ENCODE assay signal across 12 mouse cellular contexts in genomic region chr11:34116572-34117135, GRCm38 (mm10). TPM values are rescaled to one million over a fixed set of nuclear protein-coding genes. Genes with fewer than 3 reads are reported as not detected.
DNase-seq lines count a peak whose midpoint lies in the region; ATAC-seq and TF ChIP-seq lines count a peak whose summit lies in the region.
"Had no signal": no experiment of that assay in that cellular context is flagged by ENCODE, and none has a peak within 500 bp of the region (broad histone marks: within the 10 kb centered on the region; RNA-seq: fewer than 3 reads in every experiment).

No protein-coding gene starts in this region.

- no peaks in the 10 kb centered on the region for H3K36me3 ChIP-seq in heart, postnatal 0 days (replicated peaks; ENCODE audit: control insufficient read depth, insufficient read depth, low read length)
- H3K36me3 ChIP-seq in liver, postnatal 0 days (replicated peaks; ENCODE audit: insufficient read depth, low read length): no peaks in the 10 kb centered on the region
- H3K36me3 ChIP-seq: limb, embryonic 10.5 days had no signal

- ATAC-seq in common myeloid progenitor, adult 5-6 weeks (replicated peaks; ENCODE audit: low read depth, poor library complexity, severe bottlenecking): peak; percentile 96
- peak; percentile 72 for ATAC-seq in heart, postnatal 0 days (ENCODE audit: insufficient read depth, low read depth)
- peak; percentile 62 for ATAC-seq in liver, postnatal 0 days
- ATAC-seq: forebrain, postnatal 0 days; inflammation-experienced regulatory T-cells, adult 6 months had no signal

- 17% methylated on average over 2 of the region's 2 CpGs for WGBS in heart, postnatal 0 days
- WGBS in liver, postnatal 0 days (ENCODE audit: insufficient replicate concordance): 16% methylated on average over 2 of the region's 2 CpGs

- TF ChIP-seq CTCF in heart, postnatal 0 days (IDR thresholded peaks at IDR 0.05; ENCODE audit: low read depth): no peak
- TF ChIP-seq CTCF in liver, postnatal 0 days (IDR thresholded peaks at IDR 0.05; ENCODE audit: low read depth): no peak

- DNase-seq in kidney, postnatal 14 days: peak; percentile 20
- DNase-seq in kidney, adult 18-20 months: no peak
- peak; percentile 57 for DNase-seq in heart, postnatal 0 days (ENCODE audit: low spot score)
- DNase-seq in liver, postnatal 0 days: no peak
- DNase-seq in cerebellum, postnatal 4 days (ENCODE audit: low spot score in 2 of 2): no peak
- no peak for DNase-seq in gastrocnemius, postnatal 4 days (ENCODE audit: low spot score in 2 of 2)
- DNase-seq: cerebellum, postnatal 14 days; forebrain, postnatal 0 days had no signal

- TF ChIP-seq EP300 in heart, postnatal 0 days (IDR thresholded peaks at IDR 0.05; ENCODE audit: low read depth): peak; percentile 39; the same call in 1 of the 2 replicates
- TF ChIP-seq EP300 in liver, postnatal 0 days (IDR thresholded peaks at IDR 0.05; ENCODE audit: low read depth): peak; percentile 43; the same call in 1 of the 2 replicates

- no peaks in the 10 kb centered on the region for H3K9me3 ChIP-seq in heart, postnatal 0 days (replicated peaks; ENCODE audit: control insufficient read depth, low read length)
- no peaks in the 10 kb centered on the region for H3K9me3 ChIP-seq in liver, postnatal 0 days (ENCODE audit: low read length)
- H3K9me3 ChIP-seq: limb, embryonic 10.5 days had no signal

- no peak overlapping the region for H3K27ac ChIP-seq in heart, postnatal 0 days (ENCODE audit: low read depth)
- no peak overlapping the region for H3K27ac ChIP-seq in liver, postnatal 0 days (ENCODE audit: low read depth)
- H3K27ac ChIP-seq: limb, embryonic 10.5 days had no signal

- no peak overlapping the region for H3K9ac ChIP-seq in heart, postnatal 0 days (replicated peaks; ENCODE audit: low read depth, low read length)
- H3K9ac ChIP-seq in liver, postnatal 0 days (replicated peaks): no peak overlapping the region
- H3K9ac ChIP-seq: forebrain, postnatal 0 days had no signal

- H3K4me2 ChIP-seq in heart, postnatal 0 days (ENCODE audit: low read depth, low read length): no peak overlapping the region
- H3K4me2 ChIP-seq in liver, postnatal 0 days (ENCODE audit: low read depth, low read length): no peak overlapping the region

- H3K27me3 ChIP-seq in heart, postnatal 0 days (ENCODE audit: control insufficient read depth, insufficient read depth, low read length): no peaks in the 10 kb centered on the region
- H3K27me3 ChIP-seq in liver, postnatal 0 days (ENCODE audit: insufficient read depth, low read length): no peaks in the 10 kb centered on the region

- H3K4me1 ChIP-seq in heart, postnatal 0 days (ENCODE audit: control insufficient read depth, insufficient read depth): no peaks in the 10 kb centered on the region
- H3K4me1 ChIP-seq in liver, postnatal 0 days (ENCODE audit: insufficient read depth): no peaks in the 10 kb centered on the region

- no peak overlapping the region for H3K4me3 ChIP-seq in heart, postnatal 0 days (ENCODE audit: low read depth, low read length)
- H3K4me3 ChIP-seq in liver, postnatal 0 days (ENCODE audit: low read depth, low read length): no peak overlapping the region
- H3K4me3 ChIP-seq: limb, embryonic 10.5 days had no signal

RNA-seq across cellular contexts. Expression of gene 4930469K13Rik, which starts 18.3 kb away (rescaled TPM):
- total RNA-seq in common myeloid progenitor, adult 5-6 weeks (2017): not detected in 2 replicates
- total RNA-seq in heart, postnatal 0 days (2014; rRNA removed; ENCODE audit: low replicate concordance): not detected in 2 replicates
- polyA plus RNA-seq in heart, postnatal 0 days (2015; fragmentation: Nextera tagmentation; extraction: Ambion mirVana): not detected in 2 replicates
- polyA plus RNA-seq in liver, postnatal 0 days (2015; fragmentation: Nextera tagmentation; extraction: Ambion mirVana): not detected in 2 replicates
- not detected for total RNA-seq in gastrocnemius, postnatal 4 days (2021)
- total RNA-seq: forebrain, postnatal 0 days had no signal
- polyA plus RNA-seq: forebrain, postnatal 0 days; limb, embryonic 10.5 days; stomach, embryonic 16.5 days had no signal

Comparison
In these comparisons a context has a peak if more than half of its experiments do, and no peak if none do; other contexts are left out.
1. DNase-seq: peak in kidney, postnatal 14 days (single experiment) and heart, postnatal 0 days (single experiment); none in kidney, adult 18-20 months (single experiment), liver, postnatal 0 days (single experiment), cerebellum, postnatal 4 days (0 of 2) and gastrocnemius, postnatal 4 days (0 of 2).
2. Peak in every context shown above with its lines, with median percentiles within 50 percentile points of each other: ATAC-seq.